Mouse (Mus musculus) ES-Bruce4 (cell line): ENCODE results near the gene U2surp. TPM values are rescaled to one million over a fixed set of nuclear protein-coding genes. Genes with fewer than 3 reads are reported as not detected.

Source experiments
- H3K27ac ChIP-seq: 2 replicates; pipeline ENCODE4 v1.5.1; 2012; ENCODE audit warnings: low read length, inconsistent platforms; ENCODE audit not compliant: insufficient read depth
- H3K27me3 ChIP-seq: 2 replicates; pipeline ENCODE4 v1.6.1; 2012; ENCODE audit warnings: mild to moderate bottlenecking, low read length, inconsistent platforms; ENCODE audit not compliant: control insufficient read depth, poor library complexity, insufficient read depth, severe bottlenecking
- H3K36me3 ChIP-seq: 2 replicates; pipeline ENCODE4 v1.6.1; 2012; ENCODE audit warnings: inconsistent platforms, mild to moderate bottlenecking, low read length, moderate library complexity; ENCODE audit not compliant: control insufficient read depth, poor library complexity, insufficient read depth, severe bottlenecking
- H3K4me1 ChIP-seq: one replicate; pipeline ENCODE4 v1.8.1; 2011; ENCODE audit warnings: low read length; ENCODE audit not compliant: control insufficient read depth, insufficient read depth
- H3K4me3 ChIP-seq: 2 replicates; pipeline ENCODE4 v1.5.1; 2011; ENCODE audit warnings: low read depth, mild to moderate bottlenecking, low read length
- H3K9ac ChIP-seq: 2 replicates; pipeline ENCODE4 v1.6.1; 2012; ENCODE audit warnings: low read depth, mild to moderate bottlenecking, inconsistent platforms; ENCODE audit not compliant: poor library complexity, severe bottlenecking
- H3K9me3 ChIP-seq: replicated peaks from 2 replicates; pipeline ENCODE4 v1.6.1; 2012; ENCODE audit warnings: mild to moderate bottlenecking, low read length, inconsistent platforms; ENCODE audit not compliant: control insufficient read depth, poor library complexity, insufficient read depth, severe bottlenecking
- CTCF ChIP-seq: IDR thresholded peaks from one replicate; pipeline ENCODE4 v1.8.1; 2011; ENCODE audit warnings: low read depth, low read length
- EP300 ChIP-seq: IDR thresholded peaks from 2 replicates; pipeline ENCODE4 v1.6.1; 2011; ENCODE audit warnings: low read depth, low read length; ENCODE audit not compliant: insufficient read depth
- POLR2A ChIP-seq: IDR thresholded peaks from one replicate; pipeline ENCODE4 v1.8.1; 2011; ENCODE audit warnings: low read length; ENCODE audit not compliant: insufficient read depth
- polyA plus RNA-seq: library from polyadenylated mRNA; stranded (reverse); fragments of >200 nt; gene quantifications from 2 replicates; pipeline ENCODE4 v1.2.4, GENCODE M21; 2011; ENCODE audit warnings: low read depth; ENCODE audit not compliant: missing spikeins, insufficient read depth, insufficient read length

U2surp gene
- polyA plus RNA-seq, 1 experiment, result 190 TPM

- Histone ChIP-seq H3K9ac (no peak overlapping the region), H3K9me3 (no peaks in the 10 kb centered on the region), H3K27me3 (no peaks in the 10 kb centered on the region), H3K27ac (no peak overlapping the region), H3K4me3 (no peak overlapping the region), H3K4me1 (peaks cover 2% of the 10 kb centered on the region), H3K36me3 (no peaks in the 10 kb centered on the region)
- TF ChIP-seq EP300 (no peak), POLR2A (no peak), CTCF (no peak)
Measured at GRCm38 (mm10) chr9:95549626-95550411, 38.0 kb upstream of the U2surp start.

GRCm38 (mm10) chr9:95546679-95547078 is 34.9 kb upstream of the U2surp start:
- H3K27me3 ChIP-seq, result no peaks in the 10 kb centered on the region
- no peak for TF ChIP-seq POLR2A
- TF ChIP-seq CTCF, result no peak
- TF ChIP-seq EP300, result no peak
- no peak overlapping the region for H3K4me3 ChIP-seq
- H3K27ac ChIP-seq, result no peak overlapping the region
- no peaks in the 10 kb centered on the region for H3K36me3 ChIP-seq
- H3K9me3 ChIP-seq, result no peaks in the 10 kb centered on the region
- H3K9ac ChIP-seq, result no peak overlapping the region
- H3K4me1 ChIP-seq, result peaks cover 2% of the 10 kb centered on the region

GRCm38 (mm10) chr9:95544598-95544997 is 32.8 kb upstream of the U2surp start:
- TF ChIP-seq EP300, result no peak
- TF ChIP-seq POLR2A, result no peak
- TF ChIP-seq CTCF, result no peak

GRCm38 (mm10) chr9:95542475-95542874 is 30.7 kb upstream of the U2surp start:
- Histone ChIP-seq H3K9me3 (no peaks in the 10 kb centered on the region), H3K4me3 (no peak overlapping the region), H3K9ac (no peak overlapping the region), H3K27ac (no peak overlapping the region), H3K4me1 (peaks cover 2% of the 10 kb centered on the region), H3K36me3 (no peaks in the 10 kb centered on the region), H3K27me3 (no peaks in the 10 kb centered on the region)
- no peak for TF ChIP-seq EP300

More at GRCm38 (mm10) chr9:95544598-95544997, 32.8 kb upstream of the U2surp start:
- Histone ChIP-seq H3K9ac (no peak overlapping the region), H3K36me3 (no peaks in the 10 kb centered on the region), H3K4me3 (no peak overlapping the region), H3K4me1 (peaks cover 2% of the 10 kb centered on the region), H3K27me3 (no peaks in the 10 kb centered on the region), H3K27ac (no peak overlapping the region), H3K9me3 (no peaks in the 10 kb centered on the region)

- H3K36me3 ChIP-seq, result no peaks in the 10 kb centered on the region
- peaks cover 2% of the 10 kb centered on the region for H3K4me1 ChIP-seq
- H3K27ac ChIP-seq, result no peak overlapping the region
- H3K27me3 ChIP-seq, result no peaks in the 10 kb centered on the region
- H3K9me3 ChIP-seq, result no peaks in the 10 kb centered on the region
- H3K9ac ChIP-seq, result no peak overlapping the region
- no peak overlapping the region for H3K4me3 ChIP-seq
- no peak for TF ChIP-seq POLR2A
- no peak for TF ChIP-seq CTCF
Measured at GRCm38 (mm10) chr9:95541650-95542432, 30.0 kb upstream of the U2surp start.

- H3K4me3 ChIP-seq, result no peak overlapping the region
- no peaks in the 10 kb centered on the region for H3K9me3 ChIP-seq
- H3K9ac ChIP-seq, result no peak overlapping the region
- TF ChIP-seq POLR2A (no peak), CTCF (no peak), EP300 (no peak)
- no peaks in the 10 kb centered on the region for H3K4me1 ChIP-seq
- H3K36me3 ChIP-seq, result no peaks in the 10 kb centered on the region
- H3K27me3 ChIP-seq, result no peaks in the 10 kb centered on the region
- no peak overlapping the region for H3K27ac ChIP-seq
Measured at GRCm38 (mm10) chr9:95541208-95541607, 29.4 kb upstream of the U2surp start.
